ENCODE assay signal across 11 mouse cellular contexts in genomic region chr13:96541381-96541780, GRCm38 (mm10). TPM values are rescaled to one million over a fixed set of nuclear protein-coding genes. Genes with fewer than 3 reads are reported as not detected.
DNase-seq lines count a peak whose midpoint lies in the region; ATAC-seq and TF ChIP-seq lines count a peak whose summit lies in the region.
"Had no signal": no experiment of that assay in that cellular context is flagged by ENCODE, and none has a peak within 500 bp of the region (broad histone marks: within the 10 kb centered on the region; RNA-seq: fewer than 3 reads in every experiment).

No protein-coding gene starts in this region.

- H3K4me2 ChIP-seq in forebrain, embryonic 15.5 days (replicated peaks): peak overlapping the region; percentile 52
- peak overlapping the region; percentile 76 for H3K4me2 ChIP-seq in liver, embryonic 15.5 days

- no peaks in the 10 kb centered on the region for H3K27me3 ChIP-seq in forebrain, embryonic 15.5 days
- H3K27me3 ChIP-seq in liver, embryonic 15.5 days: no peaks in the 10 kb centered on the region

- no peak for TF ChIP-seq CTCF in gastrocnemius, adult 2 months (IDR thresholded peaks at IDR 0.05)

- H3K4me1 ChIP-seq in forebrain, embryonic 15.5 days: peaks cover 15% of the 10 kb centered on the region
- peaks cover 32% of the 10 kb centered on the region for H3K4me1 ChIP-seq in liver, embryonic 15.5 days (replicated peaks)

- no peak for DNase-seq in gastrocnemius, adult 2 months
- no peak for DNase-seq in gastrocnemius, postnatal 36 days
- DNase-seq in 416B (ENCODE audit: low read depth): peak; percentile 61
- DNase-seq in thymus, postnatal 36 days: no peak
- no peak for DNase-seq in kidney, adult 18-20 months
- no peak for DNase-seq in gastrocnemius, postnatal 10 days
- DNase-seq: cerebellum, adult 2 months; spleen, adult 18-20 months had no signal

- no peak overlapping the region for H3K27ac ChIP-seq in gastrocnemius, adult 2 months
- H3K27ac ChIP-seq in forebrain, embryonic 15.5 days (replicated peaks): no peak overlapping the region
- H3K27ac ChIP-seq in liver, embryonic 15.5 days (replicated peaks): no peak overlapping the region

- H3K9me3 ChIP-seq in forebrain, embryonic 15.5 days: no peaks in the 10 kb centered on the region
- H3K9me3 ChIP-seq in liver, embryonic 15.5 days (replicated peaks): no peaks in the 10 kb centered on the region

- H3K36me3 ChIP-seq in forebrain, embryonic 15.5 days: no peaks in the 10 kb centered on the region
- H3K36me3 ChIP-seq in liver, embryonic 15.5 days (replicated peaks): no peaks in the 10 kb centered on the region

- H3K9ac ChIP-seq in forebrain, embryonic 15.5 days (replicated peaks): no peak overlapping the region
- H3K9ac ChIP-seq in liver, embryonic 15.5 days: no peak overlapping the region

- 69% methylated on average over 2 of the region's 2 CpGs for WGBS in forebrain, embryonic 15.5 days
- 9% methylated on average over 2 of the region's 2 CpGs for WGBS in liver, embryonic 15.5 days (ENCODE audit: insufficient replicate concordance)

- peak overlapping the region; percentile 96 for H3K4me3 ChIP-seq in gastrocnemius, adult 2 months
- H3K4me3 ChIP-seq in forebrain, embryonic 15.5 days: peak overlapping the region; percentile 92
- peak overlapping the region; percentile 87 for H3K4me3 ChIP-seq in liver, embryonic 15.5 days (replicated peaks)

- ATAC-seq in forebrain, embryonic 15.5 days (replicated peaks): no peak
- no peak for ATAC-seq in liver, embryonic 15.5 days (ENCODE audit: insufficient read depth)

- intact Hi-C loops in gastrocnemius, adult 2 months (cut with DNase I): loop anchor here (5.0 kb wide), 1 partner anchor 154 kb away; the partner anchor contains the start of gene Poc5
- intact Hi-C loops in gastrocnemius, postnatal 36 days (cut with DNase I): no loop called here

RNA-seq across cellular contexts. Expression of gene Polk, which starts 1.0 kb away (rescaled TPM):
- 1 to 10 TPM; 5.3 to 7.4 TPM for total RNA-seq in gastrocnemius, adult 2 months (2021)
- total RNA-seq in gastrocnemius, postnatal 36 days (2021): 1 to 10 TPM; 3.2 to 4.3 TPM
- 5.5 and 6.3 TPM in 2 replicates for polyA plus RNA-seq in forebrain, embryonic 15.5 days (2015; fragmentation: Nextera tagmentation; extraction: Ambion mirVana)
- polyA plus RNA-seq in liver, embryonic 15.5 days (2015; fragmentation: Nextera tagmentation; extraction: Ambion mirVana): 3.5 and 3.6 TPM in 2 replicates
- total RNA-seq in gastrocnemius, postnatal 10 days (2021): 1 to 10 TPM; 2.9 to 6.1 TPM

RNA-seq across cellular contexts. Expression of gene Col4a3bp, which starts 1.0 kb away (rescaled TPM):
- total RNA-seq in gastrocnemius, adult 2 months (2021): 10 to 100 TPM; 47.3 to 60.1 TPM
- total RNA-seq in gastrocnemius, postnatal 36 days (2021): 10 to 100 TPM; 34.7 to 35.0 TPM
- polyA plus RNA-seq in forebrain, embryonic 15.5 days (2015; fragmentation: Nextera tagmentation; extraction: Ambion mirVana): 7.3 and 7.6 TPM in 2 replicates
- 5.5 and 5.8 TPM in 2 replicates for polyA plus RNA-seq in liver, embryonic 15.5 days (2015; fragmentation: Nextera tagmentation; extraction: Ambion mirVana)
- 10 to 100 TPM; 30.3 to 36.5 TPM for total RNA-seq in gastrocnemius, postnatal 10 days (2021)

RNA-seq across cellular contexts. Expression of gene Gm17622, which starts 50.8 kb away (rescaled TPM):
- total RNA-seq in gastrocnemius, adult 2 months (2021): not detected
- not detected for total RNA-seq in gastrocnemius, postnatal 36 days (2021)
- not detected in 2 replicates for polyA plus RNA-seq in forebrain, embryonic 15.5 days (2015; fragmentation: Nextera tagmentation; extraction: Ambion mirVana)
- not detected in 2 replicates for polyA plus RNA-seq in liver, embryonic 15.5 days (2015; fragmentation: Nextera tagmentation; extraction: Ambion mirVana)
- not detected for total RNA-seq in gastrocnemius, postnatal 10 days (2021)
- polyA plus RNA-seq: CD4-positive, CD25-positive, alpha-beta regulatory T cell, adult 4 months; cerebellum, adult 2 months had no signal
